Mouse (Mus musculus): Measurements from ENCODE around the gene Dync1i1. TPM values are rescaled to one million over a fixed set of nuclear protein-coding genes. Genes with fewer than 3 reads are reported as not detected.
A peak's percentile ranks its signal among the peaks of the same experiment; 100 is the strongest.

Dync1i1 gene
- polyA plus RNA-seq, 1 experiment from 2014 or later = 29.5 TPM

DNA sequence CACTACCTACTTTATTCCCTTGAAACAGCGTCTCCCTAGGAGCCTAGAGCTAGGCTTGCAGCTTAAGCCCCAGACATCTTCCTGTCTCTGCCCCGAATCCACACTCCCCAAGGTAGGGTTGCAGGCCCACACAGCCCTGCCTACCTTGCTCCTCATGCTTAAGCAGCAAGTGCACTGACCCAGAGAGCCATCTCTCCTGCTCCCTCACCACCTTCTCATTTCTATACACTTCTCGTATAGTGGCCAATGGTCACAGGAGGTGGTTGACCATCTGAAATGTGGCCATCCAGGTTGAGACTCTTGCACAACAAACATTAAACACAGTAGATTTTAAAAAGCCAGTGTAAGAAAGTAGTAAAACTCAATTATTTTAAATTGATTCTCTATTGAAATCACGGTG, 141.8 kb downstream of the Dync1i1 start:
- Histone ChIP-seq H3K4me1 (replicated peaks) (no peaks in the 10 kb centered on the region), H3K9me3 (no peaks in the 10 kb centered on the region), H3K9ac (no peak overlapping the region), H3K4me2 (no peak overlapping the region), H3K4me3 (no peak overlapping the region), H3K27me3 (no peaks in the 10 kb centered on the region), H3K36me3 (no peaks in the 10 kb centered on the region), H3K27ac (replicated peaks) (no peak overlapping the region)
- ATAC-seq (ENCODE audit: low FRiP score, low read depth) = no peak
- WGBS = 96% methylated on average over 4 of the region's 4 CpGs

- ATAC-seq (ENCODE audit: low FRiP score, low read depth) = no peak
- Histone ChIP-seq H3K36me3 (no peaks in the 10 kb centered on the region), H3K4me3 (no peak overlapping the region), H3K27me3 (no peaks in the 10 kb centered on the region), H3K4me1 (replicated peaks) (no peaks in the 10 kb centered on the region), H3K27ac (replicated peaks) (no peak overlapping the region), H3K4me2 (no peak overlapping the region), H3K9ac (no peak overlapping the region), H3K9me3 (no peaks in the 10 kb centered on the region)
- 79% methylated on average over 5 of the region's 5 CpGs for WGBS
Observed at GRCm38 (mm10) chr6:5871060-5871459, 145.6 kb downstream of the Dync1i1 start.

GRCm38 (mm10) chr6:5871581-5872298, 146.3 kb downstream of the Dync1i1 start:
- H3K9ac ChIP-seq = no peak overlapping the region
- 85% methylated on average over 15 of the region's 15 CpGs for WGBS

DNA sequence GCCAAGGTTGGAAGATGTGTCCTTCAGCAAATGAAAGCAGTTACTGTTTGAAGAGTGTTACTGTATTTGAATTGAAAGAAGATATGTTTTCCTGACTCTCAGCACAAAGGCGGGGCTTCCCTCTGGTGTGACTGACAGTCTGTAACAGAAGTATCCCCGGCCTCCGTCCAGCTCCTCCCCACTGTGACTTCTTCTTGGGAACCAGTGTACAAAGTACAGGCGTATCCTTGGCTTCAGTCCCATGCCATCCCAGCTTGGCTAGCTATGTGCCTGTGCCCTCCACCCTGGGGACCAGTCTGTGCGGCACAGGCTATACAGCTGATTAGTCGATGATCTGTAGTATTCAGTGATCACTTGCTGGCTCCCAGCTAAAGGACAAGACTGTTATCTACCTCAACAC, 163.9 kb downstream of the Dync1i1 start:
- Histone ChIP-seq H3K36me3 (no peaks in the 10 kb centered on the region), H3K4me1 (replicated peaks) (no peaks in the 10 kb centered on the region), H3K4me3 (no peak overlapping the region), H3K4me2 (no peak overlapping the region), H3K27me3 (no peaks in the 10 kb centered on the region), H3K27ac (replicated peaks) (no peak overlapping the region), H3K9ac (no peak overlapping the region), H3K9me3 (no peaks in the 10 kb centered on the region)
- 63% methylated on average over 6 of the region's 6 CpGs for WGBS
- ATAC-seq (ENCODE audit: low FRiP score, low read depth) = 0 out of 2 replicates have a peak, but pooled peaks have one; percentile 48

More at GRCm38 (mm10) chr6:5871581-5872298, 146.3 kb downstream of the Dync1i1 start:
- Histone ChIP-seq H3K4me1 (replicated peaks) (no peaks in the 10 kb centered on the region), H3K9me3 (no peaks in the 10 kb centered on the region), H3K4me2 (no peak overlapping the region), H3K27ac (replicated peaks) (no peak overlapping the region), H3K36me3 (no peaks in the 10 kb centered on the region), H3K4me3 (no peak overlapping the region), H3K27me3 (no peaks in the 10 kb centered on the region)
- ATAC-seq (ENCODE audit: low FRiP score, low read depth) = no peak

DNA sequence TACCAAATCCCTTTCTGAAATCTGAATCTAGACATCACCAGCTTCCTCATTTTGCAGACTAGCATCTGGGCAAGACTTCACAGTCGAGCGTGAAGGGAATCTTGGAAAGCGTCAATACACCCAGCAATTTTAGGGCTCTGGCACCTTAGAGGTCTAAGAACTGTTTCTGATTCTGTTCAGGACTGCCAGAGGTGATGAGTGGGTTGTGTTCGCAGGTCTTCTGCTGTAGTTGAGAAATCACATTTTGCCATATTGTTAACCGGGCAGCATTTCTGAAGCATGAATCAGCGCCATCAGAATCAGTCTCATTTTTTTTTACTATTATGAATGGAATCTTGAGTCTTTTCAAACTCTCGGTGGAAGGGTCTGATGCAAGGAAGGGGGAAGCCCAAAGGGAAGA, 185.9 kb downstream of the Dync1i1 start:
- Histone ChIP-seq H3K4me3 (no peak overlapping the region), H3K9me3 (no peaks in the 10 kb centered on the region), H3K4me2 (no peak overlapping the region), H3K27ac (replicated peaks) (no peak overlapping the region), H3K4me1 (replicated peaks) (no peaks in the 10 kb centered on the region), H3K27me3 (no peaks in the 10 kb centered on the region), H3K9ac (no peak overlapping the region), H3K36me3 (no peaks in the 10 kb centered on the region)
- 84% methylated on average over 7 of the region's 7 CpGs for WGBS
- no peak for ATAC-seq (ENCODE audit: low FRiP score, low read depth)

DNA sequence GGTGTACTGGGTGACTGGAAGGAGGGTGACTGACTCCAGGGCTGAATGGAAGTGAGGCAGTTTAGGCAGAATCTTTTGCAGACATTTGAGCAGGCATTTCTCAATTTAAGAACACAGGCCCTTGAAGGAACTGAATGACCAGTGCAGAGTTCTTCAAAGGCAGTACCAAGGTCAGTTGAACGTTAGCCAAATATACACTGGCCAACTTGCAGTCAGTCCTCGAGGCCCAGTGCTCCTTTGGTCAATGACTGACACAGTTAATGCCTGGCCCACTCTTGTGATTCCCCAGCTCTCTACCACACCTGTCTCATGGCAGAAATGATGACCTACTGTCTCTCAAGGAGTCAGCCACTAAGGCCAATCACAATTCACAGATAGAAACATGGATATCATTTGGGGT, 189.6 kb downstream of the Dync1i1 start:
- H3K9me3 ChIP-seq = no peaks in the 10 kb centered on the region
- H3K4me2 ChIP-seq = no peak overlapping the region
- 84% methylated on average over 2 of the region's 2 CpGs for WGBS

DNA sequence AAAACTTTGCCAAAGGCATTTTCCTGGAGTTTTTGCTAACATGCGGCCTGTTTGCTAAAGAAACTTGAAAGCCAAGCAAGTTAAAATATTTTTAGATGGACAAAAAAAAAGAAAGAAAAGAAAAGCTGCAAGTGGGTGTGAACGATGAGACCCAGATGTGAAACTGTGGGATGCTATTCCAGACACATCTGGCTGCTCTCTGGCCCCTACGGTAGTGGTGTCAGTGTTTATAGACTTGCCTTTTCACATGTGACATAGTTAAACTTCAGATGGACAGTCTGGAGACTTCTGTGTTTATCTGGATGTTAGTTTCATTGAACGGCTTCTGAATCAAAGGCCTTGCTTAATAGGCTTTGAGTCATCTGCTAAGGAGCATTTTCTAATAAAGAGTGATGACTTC, 195.2 kb downstream of the Dync1i1 start:
- no peak overlapping the region for H3K9ac ChIP-seq
- no peaks in the 10 kb centered on the region for H3K27me3 ChIP-seq
- H3K4me3 ChIP-seq = no peak overlapping the region
- no peak overlapping the region for H3K4me2 ChIP-seq
- H3K4me1 ChIP-seq (replicated peaks) = no peaks in the 10 kb centered on the region
- ATAC-seq (ENCODE audit: low FRiP score, low read depth) = no peak
- WGBS = 86% methylated on average over 4 of the region's 4 CpGs
- no peak overlapping the region for H3K27ac ChIP-seq (replicated peaks)
- no peaks in the 10 kb centered on the region for H3K9me3 ChIP-seq
- H3K36me3 ChIP-seq = no peaks in the 10 kb centered on the region

More for the DNA sequence above, 189.6 kb downstream of the Dync1i1 start:
- no peak for ATAC-seq (ENCODE audit: low FRiP score, low read depth)
- Histone ChIP-seq H3K36me3 (no peaks in the 10 kb centered on the region), H3K27me3 (no peaks in the 10 kb centered on the region), H3K4me3 (no peak overlapping the region), H3K9ac (no peak overlapping the region), H3K27ac (replicated peaks) (no peak overlapping the region), H3K4me1 (replicated peaks) (no peaks in the 10 kb centered on the region)

GRCm38 (mm10) chr6:5922676-5923075, 197.2 kb downstream of the Dync1i1 start:
- no peak overlapping the region for H3K27ac ChIP-seq (replicated peaks)
- H3K36me3 ChIP-seq = no peaks in the 10 kb centered on the region
- H3K4me2 ChIP-seq = no peak overlapping the region
- H3K27me3 ChIP-seq = no peaks in the 10 kb centered on the region
- no peaks in the 10 kb centered on the region for H3K9me3 ChIP-seq
- no peak for ATAC-seq (ENCODE audit: low FRiP score, low read depth)
- no peak overlapping the region for H3K9ac ChIP-seq
- no peak overlapping the region for H3K4me3 ChIP-seq
- 38% methylated on average over 1 of the region's 1 CpGs for WGBS
- H3K4me1 ChIP-seq (replicated peaks) = no peaks in the 10 kb centered on the region

DNA sequence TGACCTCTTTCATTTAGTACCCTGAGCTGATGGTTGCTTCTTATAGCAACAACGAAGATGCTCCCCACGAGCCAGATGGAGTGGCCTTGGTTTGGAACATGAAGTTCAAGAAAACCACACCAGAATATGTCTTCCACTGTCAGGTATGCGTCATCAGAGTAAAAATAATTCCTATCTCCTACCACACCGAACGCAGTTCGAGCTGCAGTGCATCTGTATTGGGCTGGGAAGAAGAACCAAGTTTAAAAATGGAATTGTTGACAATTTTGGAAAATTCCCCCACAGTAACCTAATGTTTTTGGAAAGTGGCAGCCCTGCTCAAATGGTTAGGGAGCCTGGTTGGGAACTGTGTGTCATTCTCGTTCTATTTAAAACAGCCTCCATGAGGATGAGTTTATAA, 197.7 kb downstream of the Dync1i1 start:
- Histone ChIP-seq H3K9ac (no peak overlapping the region), H3K36me3 (no peaks in the 10 kb centered on the region), H3K9me3 (no peaks in the 10 kb centered on the region), H3K27me3 (no peaks in the 10 kb centered on the region), H3K4me1 (replicated peaks) (no peaks in the 10 kb centered on the region), H3K4me3 (no peak overlapping the region), H3K4me2 (no peak overlapping the region), H3K27ac (replicated peaks) (no peak overlapping the region)
- 88% methylated on average over 7 of the region's 7 CpGs for WGBS
- no peak for ATAC-seq (ENCODE audit: low FRiP score, low read depth)

GRCm38 (mm10) chr6:5930140-5930539, 204.7 kb downstream of the Dync1i1 start:
- Histone ChIP-seq H3K4me1 (replicated peaks) (no peaks in the 10 kb centered on the region), H3K36me3 (no peaks in the 10 kb centered on the region), H3K4me3 (no peak overlapping the region), H3K27ac (replicated peaks) (no peak overlapping the region), H3K4me2 (no peak overlapping the region), H3K9me3 (no peaks in the 10 kb centered on the region), H3K27me3 (no peaks in the 10 kb centered on the region), H3K9ac (no peak overlapping the region)
- no peak for ATAC-seq (ENCODE audit: low FRiP score, low read depth)
- 83% methylated on average over 8 of the region's 8 CpGs for WGBS

- Histone ChIP-seq H3K27ac (replicated peaks) (no peak overlapping the region), H3K27me3 (no peaks in the 10 kb centered on the region), H3K9ac (no peak overlapping the region), H3K4me2 (no peak overlapping the region), H3K4me1 (replicated peaks) (no peaks in the 10 kb centered on the region), H3K9me3 (no peaks in the 10 kb centered on the region), H3K4me3 (no peak overlapping the region), H3K36me3 (no peaks in the 10 kb centered on the region)
- 81% methylated on average over 8 of the region's 8 CpGs for WGBS
- ATAC-seq (ENCODE audit: low FRiP score, low read depth) = no peak
Observed at GRCm38 (mm10) chr6:5935587-5936353, 210.3 kb downstream of the Dync1i1 start.

- Histone ChIP-seq H3K9me3 (no peaks in the 10 kb centered on the region), H3K4me3 (no peak overlapping the region), H3K9ac (no peak overlapping the region), H3K36me3 (no peaks in the 10 kb centered on the region), H3K4me2 (no peak overlapping the region), H3K27ac (replicated peaks) (no peak overlapping the region), H3K27me3 (no peaks in the 10 kb centered on the region), H3K4me1 (replicated peaks) (no peaks in the 10 kb centered on the region)
- WGBS = 61% methylated on average over 9 of the region's 9 CpGs
- peak; percentile 59; the same call in 1 of the 2 replicates for ATAC-seq (ENCODE audit: low FRiP score, low read depth)
Observed at GRCm38 (mm10) chr6:5949812-5950392, 224.5 kb downstream of the Dync1i1 start.
